Mouse (Mus musculus) fat pad, adult 2 months (tissue): ENCODE results near the gene Nrxn3.

Experiments
- DNase-seq: peaks from one replicate; pipeline ENCODE4 v3.0.0-alpha.2; 2011; ENCODE audit warnings: low read depth, low spot score; ENCODE audit errors: extremely low read depth

The Nrxn3 gene

GRCm38 (mm10) chr12:88916752-88917151 is 194.1 kb downstream of the Nrxn3 start:
- DNase-seq: no peak

- no peak for DNase-seq
Observed at GRCm38 (mm10) chr12:88924896-88925295, 202.2 kb downstream of the Nrxn3 start.

GRCm38 (mm10) chr12:88926306-88926705 is 203.6 kb downstream of the Nrxn3 start:
- no peak for DNase-seq

- no peak for DNase-seq
Observed at GRCm38 (mm10) chr12:88931713-88932112, 209.0 kb downstream of the Nrxn3 start.

GRCm38 (mm10) chr12:88939679-88940078 is 217.0 kb downstream of the Nrxn3 start:
- no peak for DNase-seq

- DNase-seq: no peak
Observed at GRCm38 (mm10) chr12:88944967-88945366, 222.3 kb downstream of the Nrxn3 start.

GRCm38 (mm10) chr12:88949870-88950269 is 227.2 kb downstream of the Nrxn3 start:
- DNase-seq: no peak

- no peak for DNase-seq
Observed at GRCm38 (mm10) chr12:88952937-88953600, 230.4 kb downstream of the Nrxn3 start.

- DNase-seq: no peak
Observed at GRCm38 (mm10) chr12:88953801-88954200, 231.1 kb downstream of the Nrxn3 start.

GRCm38 (mm10) chr12:88957431-88957830 is 234.8 kb downstream of the Nrxn3 start:
- no peak for DNase-seq

- DNase-seq: no peak
Observed at GRCm38 (mm10) chr12:88960817-88961216, 238.1 kb downstream of the Nrxn3 start.

GRCm38 (mm10) chr12:88966329-88966728 is 243.7 kb downstream of the Nrxn3 start:
- DNase-seq: no peak

- DNase-seq: no peak
Observed at GRCm38 (mm10) chr12:88976621-88977020, 253.9 kb downstream of the Nrxn3 start.

GRCm38 (mm10) chr12:88983688-88984330 is 261.1 kb downstream of the Nrxn3 start:
- DNase-seq: no peak

- no peak for DNase-seq
Observed at GRCm38 (mm10) chr12:88984375-88984774, 261.7 kb downstream of the Nrxn3 start.

- DNase-seq: no peak
Observed at GRCm38 (mm10) chr12:88984804-88985203, 262.1 kb downstream of the Nrxn3 start.

GRCm38 (mm10) chr12:88987046-88987445 is 264.4 kb downstream of the Nrxn3 start:
- DNase-seq: no peak

- DNase-seq: no peak
Observed at GRCm38 (mm10) chr12:88990753-88991152, 268.1 kb downstream of the Nrxn3 start.

GRCm38 (mm10) chr12:88992141-88992540 is 269.5 kb downstream of the Nrxn3 start:
- DNase-seq: no peak

GRCm38 (mm10) chr12:88993788-88994187 is 271.1 kb downstream of the Nrxn3 start:
- no peak for DNase-seq

- DNase-seq: no peak
Observed at GRCm38 (mm10) chr12:89016436-89016835, 293.8 kb downstream of the Nrxn3 start.

GRCm38 (mm10) chr12:89025180-89025579 is 302.5 kb downstream of the Nrxn3 start:
- DNase-seq: no peak
